Comparison of ENCODE assay signal across 10 mouse cellular contexts in the genomic region with DNA sequence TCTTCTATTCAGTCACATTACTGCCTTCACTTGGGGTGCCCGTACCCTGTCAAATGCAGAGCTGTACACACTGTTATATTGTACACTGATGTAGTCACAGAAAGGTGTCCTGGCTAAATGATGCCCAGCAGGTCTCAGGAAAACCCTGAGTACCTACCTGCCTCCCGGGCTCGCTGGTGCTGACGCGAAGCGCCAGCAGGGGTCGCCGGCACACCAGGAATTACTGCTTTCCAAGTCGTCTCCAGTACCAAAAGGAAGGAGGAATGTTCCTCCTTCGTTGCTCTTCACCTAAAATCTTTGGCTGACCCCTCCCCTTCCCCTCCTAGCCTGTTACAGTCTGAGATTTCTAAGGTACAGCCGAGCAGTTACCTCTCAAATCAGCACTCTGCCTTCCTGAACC. TPM values are rescaled to one million over a fixed set of nuclear protein-coding genes. Genes with fewer than 3 reads are reported as not detected.
DNase-seq lines count a peak whose midpoint lies in the region; ATAC-seq lines count a peak whose summit lies in the region.
"Had no signal": no experiment of that assay in that cellular context is flagged by ENCODE, and none has a peak within 500 bp of the region (broad histone marks: within the 10 kb centered on the region; RNA-seq: fewer than 3 reads in every experiment).

No protein-coding gene starts in this region.

- peaks cover 76% of the 10 kb centered on the region for H3K27me3 ChIP-seq in liver, embryonic 13.5 days

- no peaks in the 10 kb centered on the region for H3K9me3 ChIP-seq in liver, embryonic 13.5 days (replicated peaks)
- H3K9me3 ChIP-seq: embryonic facial prominence, embryonic 15.5 days; neural tube, embryonic 12.5 days had no signal

- no peak for ATAC-seq in liver, embryonic 13.5 days (ENCODE audit: low read depth)

- H3K27ac ChIP-seq in liver, embryonic 13.5 days: no peak overlapping the region
- H3K27ac ChIP-seq: embryonic facial prominence, embryonic 15.5 days; neural tube, embryonic 12.5 days had no signal

- DNase-seq in A20 (ENCODE audit: low read depth, low spot score) (peak; percentile 61), R1 (ENCODE audit: low read depth, low spot score) (peak; percentile 63)
- DNase-seq in cerebellum, postnatal 4 days (ENCODE audit: low spot score in 2 of 2): peak; percentile 88 to 90
- DNase-seq in gastrocnemius, postnatal 25 days: peak; percentile 41
- peak; percentile 88 for DNase-seq in kidney, postnatal 14 days
- DNase-seq in liver, embryonic 13.5 days: peak; percentile 30
- peak; percentile 81 for DNase-seq in ovary, postnatal 36 days (ENCODE audit: low spot score)
- DNase-seq in thymus, postnatal 25 days: peak; percentile 68

- H3K4me1 ChIP-seq in liver, embryonic 13.5 days (replicated peaks): peaks cover under 1% of the 10 kb centered on the region; the same call in 1 of the 2 replicates

- H3K4me2 ChIP-seq in liver, embryonic 13.5 days: no peak overlapping the region
- H3K4me2 ChIP-seq: embryonic facial prominence, embryonic 15.5 days; neural tube, embryonic 12.5 days had no signal

- 3% methylated on average over 11 of the region's 11 CpGs for WGBS in liver, embryonic 13.5 days (ENCODE audit: insufficient replicate concordance)

- no peaks in the 10 kb centered on the region for H3K36me3 ChIP-seq in liver, embryonic 13.5 days
- H3K36me3 ChIP-seq: embryonic facial prominence, embryonic 15.5 days; neural tube, embryonic 12.5 days had no signal

- H3K9ac ChIP-seq in liver, embryonic 13.5 days: no peak overlapping the region
- H3K9ac ChIP-seq: embryonic facial prominence, embryonic 15.5 days; neural tube, embryonic 12.5 days had no signal

- no peak overlapping the region for H3K4me3 ChIP-seq in liver, embryonic 13.5 days (replicated peaks)
- H3K4me3 ChIP-seq: embryonic facial prominence, embryonic 15.5 days; neural tube, embryonic 12.5 days had no signal

RNA-seq across cellular contexts. Expression of gene Calcoco1, which starts 23.8 kb away (rescaled TPM):
- total RNA-seq in gastrocnemius, postnatal 25 days (2021): 10 to 100 TPM; 58.1 to 58.3 TPM
- 9.0 and 11.3 TPM in 2 replicates for polyA plus RNA-seq in liver, embryonic 13.5 days (2015; fragmentation: Nextera tagmentation; extraction: Ambion mirVana)

RNA-seq across cellular contexts. Expression of gene Atp5g2, which starts 26.0 kb away (rescaled TPM):
- total RNA-seq in gastrocnemius, postnatal 25 days (2021): 10 to 100 TPM; 28.6 to 29.3 TPM
- polyA plus RNA-seq in liver, embryonic 13.5 days (2015; fragmentation: Nextera tagmentation; extraction: Ambion mirVana): 32.5 and 38.7 TPM in 2 replicates

Comparison
In these comparisons a context has a peak if more than half of its experiments do, and no peak if none do; other contexts are left out.
1. DNase-seq: peak in every context shown above with its lines; median percentile 89 in cerebellum, postnatal 4 days; 88 in kidney, postnatal 14 days; 81 in ovary, postnatal 36 days; 68 in thymus, postnatal 25 days; 63 in R1; 61 in A20; 41 in gastrocnemius, postnatal 25 days; 30 in liver, embryonic 13.5 days.